Mouse (Mus musculus) ovary, postnatal 36 days (tissue): Measurements from ENCODE around the gene Ubxn1.
A peak's percentile ranks its signal among the peaks of the same experiment; 100 is the strongest.
"Not testable (repeated sequence)": the region's sequence is repeated elsewhere in the genome, so short reads cannot be mapped to it uniquely, and the experiment has no call there.

Source experiments
- DNase-seq: peaks from one replicate; pipeline ENCODE4 v3.0.0; 2022; ENCODE audit warnings: low spot score, mixed read lengths

Gene Ubxn1

GRCm38 (mm10) chr19:8871267-8872186, at the start of gene Ubxn1:
Gene Ubxn1 (plus strand): TSS chr19:8871496.
- peak; percentile 95 for DNase-seq

DNA sequence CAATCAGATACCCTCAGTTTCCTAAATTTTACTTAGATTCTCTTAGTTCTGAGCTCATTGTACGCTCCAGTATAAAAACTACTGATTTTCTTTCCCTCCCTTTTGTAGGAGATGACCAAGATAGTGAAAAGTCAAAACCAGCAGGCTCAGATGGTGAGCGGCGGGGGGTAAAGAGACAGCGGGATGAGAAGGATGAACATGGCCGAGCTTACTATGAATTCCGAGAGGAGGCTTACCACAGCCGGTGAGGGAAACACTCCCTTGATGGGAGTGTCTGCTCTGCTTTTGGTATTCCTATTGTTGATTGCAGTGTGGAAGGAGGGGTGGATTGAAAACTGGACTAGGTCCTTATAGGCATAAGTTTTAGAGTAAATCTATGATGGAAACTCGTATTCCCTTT, 48.6 kb upstream of the Ubxn1 start:
- DNase-seq = no peak

GRCm38 (mm10) chr19:8829660-8830059, 41.6 kb upstream of the Ubxn1 start, which contains the start of gene AC129217.1:
Gene AC129217.1 (plus strand): TSS chr19:8829773.
- DNase-seq = no peak

- DNase-seq = no peak
These were observed 40.6 kb upstream of the Ubxn1 start for GRCm38 (mm10) chr19:8830664-8831063.

DNA sequence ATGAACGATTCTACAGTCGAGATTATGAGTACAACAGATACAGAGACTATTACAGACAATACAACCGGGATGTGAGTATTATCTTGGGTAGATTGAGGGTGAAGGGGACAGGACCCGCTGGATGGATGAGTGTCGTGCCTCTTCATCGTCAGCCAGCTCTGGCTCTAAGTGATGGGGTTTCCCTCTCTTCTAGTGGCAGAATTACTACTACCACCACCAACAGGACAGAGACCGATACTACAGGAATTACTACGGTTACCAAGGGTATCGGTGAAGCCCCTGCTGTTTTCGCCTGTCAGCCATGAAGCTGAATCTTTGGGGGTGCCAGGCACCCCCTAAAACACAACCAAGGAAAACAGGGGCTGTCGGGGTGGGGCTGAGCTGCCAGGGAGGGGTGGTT, 40.0 kb upstream of the Ubxn1 start:
- no peak for DNase-seq

GRCm38 (mm10) chr19:8832971-8833370, 38.3 kb upstream of the Ubxn1 start:
- no peak for DNase-seq

DNA sequence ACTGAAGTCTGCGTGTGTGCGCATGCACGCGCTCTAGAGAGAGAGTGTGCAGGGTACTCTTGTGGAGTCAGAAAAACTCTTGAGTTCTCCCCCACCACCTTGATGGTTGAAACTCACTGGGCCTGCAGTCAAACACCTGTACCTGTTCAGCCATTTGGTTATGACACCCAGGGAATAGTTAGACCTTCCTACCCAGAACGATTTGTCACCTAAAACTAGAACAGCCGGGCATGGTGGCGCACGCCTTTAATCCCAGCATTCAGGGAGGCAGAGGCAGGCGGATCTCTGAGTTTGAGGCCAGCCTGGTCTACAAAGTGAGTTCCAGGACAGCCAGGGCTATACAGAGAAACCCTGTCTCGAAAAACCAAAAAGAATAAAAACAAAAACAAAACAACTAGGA, 35.0 kb upstream of the Ubxn1 start:
- DNase-seq = not testable (repeated sequence)

- DNase-seq = peak; percentile 80
These were observed 34.0 kb upstream of the Ubxn1 start, which contains the start of gene Bscl2 for GRCm38 (mm10) chr19:8837251-8837791. Gene Bscl2 (plus strand): TSS chr19:8837467.

DNA sequence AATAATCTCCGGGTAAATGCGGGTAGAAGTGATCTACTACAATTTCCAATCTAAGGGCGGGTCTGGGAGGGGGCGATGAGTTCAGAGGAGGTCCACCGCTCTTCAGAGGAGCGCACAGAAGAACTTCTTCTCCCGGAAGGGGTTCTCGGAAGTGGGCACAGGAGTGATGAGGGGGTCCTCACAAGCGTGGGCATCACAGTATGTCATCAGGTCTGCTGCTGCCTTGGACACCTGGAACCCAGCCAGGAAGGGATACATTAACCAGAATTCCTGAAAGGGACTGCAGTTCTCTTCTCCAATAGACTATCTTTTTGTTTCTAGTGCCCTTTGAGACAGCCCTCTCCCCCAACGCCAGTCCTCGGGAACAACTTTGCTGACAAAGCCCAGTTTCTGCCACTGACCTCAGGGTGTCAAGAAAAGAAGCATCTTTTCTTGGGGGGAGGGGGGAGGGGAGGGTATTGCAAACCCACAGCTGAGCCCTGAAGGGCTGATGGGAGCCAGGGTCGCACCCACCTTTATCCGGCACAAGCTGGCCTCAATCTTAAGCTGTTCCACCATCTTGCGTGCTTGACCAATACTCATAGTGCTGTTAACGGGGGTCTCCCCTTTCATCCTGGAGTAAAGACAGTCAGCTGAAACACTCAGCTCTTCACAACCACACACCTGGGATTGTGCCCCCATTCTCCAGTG, 33.1 kb upstream of the Ubxn1 start:
- no peak for DNase-seq

DNA sequence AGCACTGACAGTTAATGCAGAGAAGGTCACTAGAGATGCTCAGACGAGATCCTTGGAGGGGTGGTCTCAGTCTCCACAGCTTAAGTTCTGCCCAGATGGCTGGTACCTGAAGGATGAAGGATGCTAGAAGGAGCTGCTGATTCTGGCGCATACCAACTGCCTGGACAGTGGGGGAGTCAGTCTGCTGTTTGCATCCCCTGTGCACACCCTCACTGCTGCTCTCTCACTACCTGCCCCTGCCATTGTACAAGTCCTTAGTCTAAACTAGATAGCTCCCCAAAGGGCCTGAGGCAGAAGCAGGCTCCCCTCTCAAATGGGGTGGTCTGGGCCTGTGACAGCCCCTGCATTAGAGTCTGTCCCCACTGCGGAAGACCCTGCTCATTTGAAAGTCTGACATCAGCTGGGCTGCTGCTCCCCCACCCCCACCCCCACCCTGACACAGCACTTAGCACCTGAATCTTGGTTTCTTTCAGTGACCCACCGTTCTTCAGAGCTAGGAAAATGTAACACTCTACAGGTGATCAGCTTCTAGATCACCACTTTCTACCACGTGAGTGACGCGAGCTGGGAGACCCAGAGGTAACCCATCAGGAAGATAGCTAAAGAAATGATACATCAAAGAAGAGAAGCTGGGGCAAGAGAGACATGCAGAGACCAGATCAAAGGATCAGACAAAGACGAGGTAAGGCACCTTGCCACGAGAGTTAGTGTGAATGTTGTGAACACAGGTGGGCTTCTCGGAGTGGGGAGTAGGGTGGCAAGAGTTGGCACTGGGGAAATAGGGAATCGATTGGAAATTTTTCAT, 32.0 kb upstream of the Ubxn1 start, which contains the start of gene Gng3:
TSS of gene Gng3 (minus strand) at position 92 of the 805 bp plus-strand sequence.
- no peak for DNase-seq

DNA sequence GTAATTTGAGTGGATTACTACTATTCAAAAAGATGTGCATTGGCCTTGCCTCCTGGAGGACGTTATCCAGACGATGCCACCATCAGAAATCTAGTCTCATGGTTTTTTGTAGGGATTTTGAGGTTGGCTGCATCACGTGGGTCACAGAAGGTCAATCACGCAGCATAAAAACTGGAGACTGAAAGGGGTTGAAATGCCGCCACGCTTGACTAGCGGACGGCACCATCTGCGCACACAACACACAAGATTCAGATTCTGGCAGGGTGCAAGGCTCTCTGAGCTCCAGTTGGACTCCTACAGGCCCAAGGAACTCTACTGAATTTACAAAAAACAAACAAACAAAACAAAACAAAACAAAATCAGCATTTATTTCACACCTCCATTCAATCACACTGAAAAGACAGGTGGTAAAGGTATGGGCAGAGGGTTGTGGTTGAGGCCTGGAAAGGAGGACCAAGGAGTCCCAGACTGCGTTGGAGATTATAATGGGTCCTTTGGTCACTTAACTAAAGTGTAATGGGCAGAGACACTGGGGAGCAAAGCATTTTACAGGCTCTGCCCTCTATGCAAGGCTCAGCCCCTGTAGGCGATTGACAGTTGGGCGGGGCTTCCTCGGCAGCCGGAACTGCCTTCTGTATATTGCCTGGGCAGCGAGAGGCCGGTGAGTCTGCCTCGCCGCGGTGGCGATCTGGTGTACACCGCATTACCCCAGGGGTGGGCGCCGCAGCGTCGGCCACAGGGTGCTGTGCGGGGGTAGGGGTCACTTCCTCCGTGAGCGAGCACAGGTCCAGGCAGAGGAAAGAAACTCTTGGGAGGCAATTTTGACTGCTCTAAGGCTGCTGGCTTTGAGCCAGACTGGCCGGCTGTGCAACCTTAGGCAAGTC, 31.1 kb upstream of the Ubxn1 start:
- DNase-seq = peak; percentile 74

DNA sequence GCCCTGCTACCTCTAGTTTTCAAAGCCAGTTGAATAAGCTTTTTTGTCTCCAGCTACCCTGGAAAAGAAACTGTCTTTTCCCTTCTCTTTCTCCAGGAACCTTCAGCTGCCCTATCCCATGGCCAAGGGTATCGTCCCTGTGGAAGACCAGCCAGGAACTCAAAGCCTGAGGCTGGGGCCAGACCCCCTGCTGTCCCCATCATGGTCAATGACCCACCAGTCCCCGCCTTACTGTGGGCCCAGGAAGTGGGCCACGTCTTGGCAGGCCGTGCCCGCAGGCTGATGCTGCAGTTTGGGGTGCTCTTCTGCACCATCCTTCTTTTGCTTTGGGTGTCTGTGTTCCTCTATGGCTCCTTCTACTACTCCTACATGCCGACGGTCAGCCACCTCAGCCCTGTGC, 30.3 kb upstream of the Ubxn1 start:
- DNase-seq = no peak

GRCm38 (mm10) chr19:8842961-8843360, 28.3 kb upstream of the Ubxn1 start:
- no peak for DNase-seq

DNA sequence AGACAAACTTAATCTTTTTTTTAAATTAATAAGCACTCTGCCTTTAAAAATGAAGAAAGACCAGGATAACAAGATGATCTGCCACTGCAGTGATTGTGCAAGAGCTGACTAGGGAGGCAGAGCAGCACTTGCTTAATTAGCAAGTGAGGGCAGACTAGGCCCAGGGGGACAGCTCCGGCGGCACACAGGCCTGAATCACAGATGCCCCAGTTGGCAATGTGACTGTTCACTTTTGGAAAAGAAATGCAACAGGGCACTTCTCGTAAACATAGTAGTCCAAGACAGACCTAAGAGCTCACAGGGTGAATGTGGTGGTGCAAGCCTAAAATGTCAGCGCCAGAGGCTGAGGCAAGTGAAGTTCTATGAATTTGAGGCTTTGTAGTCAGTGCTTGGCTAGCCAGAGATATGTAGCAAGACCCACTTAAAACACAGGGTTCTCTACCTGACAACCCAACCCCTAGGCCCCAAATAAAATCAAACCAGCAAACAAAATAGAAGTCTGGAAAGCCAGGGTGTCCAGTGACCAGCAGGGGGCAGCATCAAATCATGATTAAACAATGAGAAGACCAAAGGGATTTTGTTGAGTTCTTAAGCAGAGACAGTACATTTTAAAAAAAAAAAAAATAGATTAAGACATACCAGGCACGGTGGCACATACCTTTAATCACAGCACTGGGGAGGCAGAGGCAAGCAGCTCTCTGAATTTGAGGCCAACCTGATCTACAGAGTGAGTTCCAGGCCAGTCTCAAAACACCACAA, 26.7 kb upstream of the Ubxn1 start:
- peak; percentile 62 for DNase-seq

GRCm38 (mm10) chr19:8848356-8848755, 22.9 kb upstream of the Ubxn1 start:
- no peak for DNase-seq

DNA sequence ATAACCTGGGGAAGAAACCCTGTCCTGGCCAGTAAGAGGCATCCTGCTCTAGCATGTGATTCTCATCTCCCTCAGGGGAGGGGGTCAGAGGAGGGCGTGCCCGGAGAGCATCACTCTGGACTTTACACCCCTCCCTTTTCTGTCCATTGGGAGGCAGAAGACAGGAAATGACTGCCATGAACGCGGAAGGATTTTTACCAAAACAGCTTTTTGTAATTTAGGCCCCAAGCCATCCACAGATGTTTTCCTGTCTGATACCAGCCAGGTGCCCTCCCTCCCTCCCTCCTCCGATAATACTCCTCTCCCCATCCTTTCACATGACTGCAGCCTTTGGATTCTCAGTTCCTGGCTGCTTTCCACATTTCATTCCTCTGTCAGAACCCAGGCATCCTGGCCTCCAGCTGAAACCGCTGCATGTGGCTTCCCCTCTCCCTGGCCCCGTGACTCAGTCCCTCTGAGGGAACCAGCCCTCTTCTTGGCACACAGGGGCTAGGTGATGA, 20.8 kb upstream of the Ubxn1 start, which contains the start of gene Lrrn4cl:
TSS of gene Lrrn4cl (plus strand) at position 367 of the 500 bp plus-strand sequence.
- DNase-seq = no peak

- no peak for DNase-seq
These were observed 19.7 kb upstream of the Ubxn1 start for GRCm38 (mm10) chr19:8851639-8852038.

GRCm38 (mm10) chr19:8852236-8852928, 18.9 kb upstream of the Ubxn1 start:
- no peak for DNase-seq

DNA sequence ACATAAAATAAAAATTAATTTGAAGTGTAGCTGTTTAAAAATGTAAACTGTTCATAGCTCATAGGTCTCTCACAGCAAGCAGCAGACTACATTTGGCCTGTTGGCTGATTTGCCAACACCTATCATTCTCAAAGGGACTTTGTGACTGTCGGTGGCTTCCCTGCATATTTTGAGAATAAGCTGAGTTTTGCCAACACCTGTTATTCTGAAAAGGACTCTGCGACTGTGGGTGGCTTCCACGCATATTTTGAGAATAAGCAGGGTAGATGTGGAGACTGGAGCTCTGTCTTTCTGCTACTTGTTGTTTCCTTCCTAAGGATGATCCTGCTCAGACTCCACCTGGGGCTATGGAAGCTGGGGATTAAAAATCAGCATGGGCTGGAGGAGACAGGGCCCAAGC, 18.2 kb upstream of the Ubxn1 start:
- no peak for DNase-seq
